Mouse (Mus musculus) embryonic stem cell, embryonic (primary cell): ENCODE data around the gene Elp1.

Experiments used
- CTCF ChIA-PET, 4 experiments: fragments of 300-600 bp in 2 of 4; fragments of 350-600 bp in 2 of 4; sonication (Branson Sonifier 250); formaldehyde crosslinking; loops; one replicate each; lab custom pipeline; 2022; ENCODE audit warnings: inconsistent platforms in 2 of 4; lab: Charles Lee
- POLR2A ChIA-PET, 4 experiments: fragments of 300-600 bp in 2 of 4; fragments of 350-600 bp in 2 of 4; sonication (Branson Sonifier 250); formaldehyde crosslinking; loops; one replicate each; lab custom pipeline; 2022; ENCODE audit warnings: antibody characterized with exemption in 4 of 4, inconsistent platforms in 1 of 4; lab: Charles Lee

The Elp1 gene

GRCm38 (mm10) chr4:56742698-56743097, 59.4 kb downstream of the Elp1 start:
- CTCF ChIA-PET = interaction anchor here in 1 of 4 experiments (1.9 kb wide), 1 partner anchor 17 kb away, joined by 5 read pairs; no protein-coding TSS in a partner anchor
- POLR2A ChIA-PET = interaction anchor here in 1 of 4 experiments (0.8 kb wide), 1 partner anchor 30 kb away, joined by 3 read pairs; no protein-coding TSS in a partner anchor

- POLR2A ChIA-PET = interaction anchor here in 3 of 4 experiments (0.6 to 1.7 kb wide), 14 partner anchors 13 to 1041 kb away, joined by 3 to 9 read pairs (median 4); partner anchors contain the start of genes Elp1 (in 1 of the 3) and Fam206a (in 1 of the 3)
- CTCF ChIA-PET = interaction anchor here in 3 of 4 experiments (0.6 to 2.3 kb wide), 5 partner anchors 15 to 1202 kb away, joined by 3 to 17 read pairs (median 4); no protein-coding TSS in a partner anchor
These were observed 61.1 kb downstream of the Elp1 start, which contains the start of gene Actl7b for GRCm38 (mm10) chr4:56741041-56741493. Gene Actl7b (minus strand): TSS chr4:56741443.

GRCm38 (mm10) chr4:56740611-56741010, 61.5 kb downstream of the Elp1 start:
- POLR2A ChIA-PET = interaction anchor here in 3 of 4 experiments (0.6 to 1.7 kb wide), 14 partner anchors 13 to 1040 kb away, joined by 3 to 9 read pairs (median 4); partner anchors contain the start of genes Elp1 (in 1 of the 3) and Fam206a (in 1 of the 3)
- CTCF ChIA-PET = interaction anchor here in 2 of 4 experiments (0.7 to 2.3 kb wide), 5 partner anchors 15 to 534 kb away, joined by 3 to 17 read pairs (median 4); no protein-coding TSS in a partner anchor

GRCm38 (mm10) chr4:56740020-56740485, 62.1 kb downstream of the Elp1 start, which contains the start of gene Gm26657:
Gene Gm26657 (plus strand): TSS chr4:56740070.
- ChIA-PET POLR2A (interaction anchor here in 3 of 4 experiments (0.8 to 1.7 kb wide), 12 partner anchors 12 to 1207 kb away, joined by 3 to 9 read pairs (median 4); partner anchors contain the start of genes Elp1 (in 1 of the 3) and Fam206a (in 1 of the 3)), CTCF (interaction anchor here in 3 of 4 experiments (0.5 to 2.3 kb wide), 6 partner anchors 14 to 536 kb away, joined by 3 to 17 read pairs (median 4); no protein-coding TSS in a partner anchor)

- POLR2A ChIA-PET = interaction anchor here in 3 of 4 experiments (0.6 to 1.6 kb wide), 5 partner anchors 15 to 1195 kb away, joined by 3 to 6 read pairs (median 3); partner anchors contain the start of genes Actl7b (in 2 of the 3), Elp1 (in 1 of the 3), Fam206a (in 1 of the 3) and Gm26657 (in 1 of the 3)
These were observed 76.3 kb downstream of the Elp1 start for GRCm38 (mm10) chr4:56725839-56726238.

GRCm38 (mm10) chr4:56723237-56723636, 78.9 kb downstream of the Elp1 start:
- ChIA-PET CTCF (no interaction called here), POLR2A (no interaction called here)

More at GRCm38 (mm10) chr4:56725839-56726238, 76.3 kb downstream of the Elp1 start:
- CTCF ChIA-PET = interaction anchor here (0.6 to 2.2 kb wide), 33 partner anchors 9 to 1328 kb away, joined by 3 to 18 read pairs (median 4); partner anchors contain the start of genes Actl7a (in 1 of the 4), Actl7b (in 1 of the 4) and Gm26657 (in 1 of the 4)

- ChIA-PET POLR2A (no interaction called here), CTCF (no interaction called here)
These were observed 79.8 kb downstream of the Elp1 start for GRCm38 (mm10) chr4:56722346-56722745.

- ChIA-PET CTCF (no interaction called here), POLR2A (no interaction called here)
These were observed 80.7 kb downstream of the Elp1 start for GRCm38 (mm10) chr4:56721469-56721868.

- POLR2A ChIA-PET = no interaction called here
- CTCF ChIA-PET = no interaction called here
These were observed 81.7 kb downstream of the Elp1 start for GRCm38 (mm10) chr4:56720403-56720802.

- POLR2A ChIA-PET = interaction anchor here in 1 of 4 experiments (0.6 kb wide), 1 partner anchor 107 kb away, joined by 3 read pairs; no protein-coding TSS in a partner anchor
- CTCF ChIA-PET = no interaction called here
These were observed 82.7 kb downstream of the Elp1 start for GRCm38 (mm10) chr4:56719456-56719855.

GRCm38 (mm10) chr4:56718573-56719442, 83.3 kb downstream of the Elp1 start:
- POLR2A ChIA-PET = interaction anchor here in 1 of 4 experiments (0.6 kb wide), 1 partner anchor 106 kb away, joined by 3 read pairs; no protein-coding TSS in a partner anchor
- CTCF ChIA-PET = interaction anchor here in 1 of 4 experiments (0.6 kb wide), 1 partner anchor 617 kb away, joined by 3 read pairs; no protein-coding TSS in a partner anchor

GRCm38 (mm10) chr4:56717932-56718331, 84.2 kb downstream of the Elp1 start:
- CTCF ChIA-PET = interaction anchor here in 2 of 4 experiments (0.6 to 3.2 kb wide), 2 partner anchors 8 to 616 kb away, joined by 3 to 18 read pairs; no protein-coding TSS in a partner anchor
- POLR2A ChIA-PET = no interaction called here

GRCm38 (mm10) chr4:56716801-56717200, 85.3 kb downstream of the Elp1 start:
- POLR2A ChIA-PET = interaction anchor here in 1 of 4 experiments (1.2 kb wide), 1 partner anchor 24 kb away, joined by 3 read pairs; no protein-coding TSS in a partner anchor

GRCm38 (mm10) chr4:56713155-56713554, 89.0 kb downstream of the Elp1 start:
- CTCF ChIA-PET = interaction anchor here in 1 of 4 experiments (1.1 kb wide), 1 partner anchor 12 kb away, joined by 4 read pairs; no protein-coding TSS in a partner anchor

More at GRCm38 (mm10) chr4:56716801-56717200, 85.3 kb downstream of the Elp1 start:
- CTCF ChIA-PET = interaction anchor here (0.6 to 3.2 kb wide), 5 partner anchors 9 to 103 kb away, joined by 3 to 18 read pairs (median 8); no protein-coding TSS in a partner anchor

GRCm38 (mm10) chr4:56702234-56702633, 99.9 kb downstream of the Elp1 start:
- ChIA-PET CTCF (no interaction called here), POLR2A (no interaction called here)

More at GRCm38 (mm10) chr4:56713155-56713554, 89.0 kb downstream of the Elp1 start:
- POLR2A ChIA-PET = interaction anchor here in 1 of 4 experiments (0.8 kb wide), 1 partner anchor 30 kb away, joined by 3 read pairs; the partner anchor contains the start of gene Actl7a
